Mouse (Mus musculus) frontal cortex, adult (tissue): ENCODE results near the gene Adamts5.

ENCODE experiments used
- ATAC-seq: cut with Nextera tagmentation; 2 replicates; pipeline ENCODE4 v1.9.2; 2017; ENCODE audit warnings: mild to moderate bottlenecking, moderate library complexity, mixed read lengths; ENCODE audit not compliant: low TSS enrichment

Adamts5 gene

DNA sequence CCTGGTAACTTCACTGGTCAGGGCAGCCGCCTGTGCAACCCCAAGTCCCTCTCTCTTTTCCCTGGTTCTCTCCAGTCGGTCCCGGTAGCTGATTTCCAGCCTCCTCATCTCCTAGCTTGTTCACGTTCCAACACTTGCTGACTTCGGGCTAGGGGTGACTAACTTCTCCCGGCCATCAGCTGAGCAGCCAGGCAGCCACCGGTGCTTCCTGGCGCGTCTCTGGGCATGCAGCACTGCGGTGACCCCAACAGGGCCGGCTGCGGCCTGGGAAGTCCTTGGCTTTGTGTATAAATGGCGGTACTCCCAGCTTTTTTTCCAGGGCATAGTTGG, at the start of gene Adamts5:
Gene Adamts5, minus strand, starts transcription at position 248 of the 330 bp plus-strand sequence.
- ATAC-seq: no peak; the same call in 1 of the 2 replicates

DNA sequence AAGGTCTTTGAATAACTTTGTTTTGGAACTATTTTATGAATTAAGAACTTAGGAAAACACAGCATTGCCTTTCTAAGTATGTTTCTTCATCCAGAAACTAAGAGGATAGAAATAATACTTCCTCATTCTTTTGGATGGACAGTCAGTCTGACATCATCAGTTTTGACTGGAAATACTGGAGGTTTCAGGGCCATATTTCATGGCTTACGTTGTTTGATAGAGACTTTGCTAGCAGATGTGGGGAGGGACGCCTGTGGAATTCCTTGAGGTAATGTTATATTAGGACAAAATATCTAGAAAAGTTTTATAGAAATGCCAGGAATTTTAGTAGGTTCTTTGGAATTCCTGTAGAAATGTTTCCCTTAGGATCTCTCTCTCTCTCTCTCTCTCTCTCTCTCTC, 48.7 kb upstream of the Adamts5 start:
- no peak for ATAC-seq

DNA sequence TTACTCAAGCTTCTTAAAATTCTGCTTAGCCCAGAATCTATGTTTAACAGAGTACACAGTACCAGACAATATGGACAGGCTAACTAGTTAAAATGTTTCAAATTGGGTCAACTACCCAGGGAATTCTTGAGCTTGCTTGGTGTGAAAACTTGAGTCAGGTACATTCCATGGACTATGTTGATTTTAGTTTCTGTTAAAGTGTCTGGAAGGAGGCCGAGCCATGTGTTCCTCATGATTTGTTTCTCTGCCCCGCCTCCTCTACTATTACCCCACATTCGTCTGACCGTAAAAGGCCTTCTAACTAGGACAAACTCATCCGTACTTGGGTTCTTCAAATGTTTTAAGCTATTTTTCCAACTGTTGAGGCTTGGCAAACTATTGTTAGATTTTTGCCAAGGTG, 24.4 kb upstream of the Adamts5 start:
- ATAC-seq: peak; percentile 65

DNA sequence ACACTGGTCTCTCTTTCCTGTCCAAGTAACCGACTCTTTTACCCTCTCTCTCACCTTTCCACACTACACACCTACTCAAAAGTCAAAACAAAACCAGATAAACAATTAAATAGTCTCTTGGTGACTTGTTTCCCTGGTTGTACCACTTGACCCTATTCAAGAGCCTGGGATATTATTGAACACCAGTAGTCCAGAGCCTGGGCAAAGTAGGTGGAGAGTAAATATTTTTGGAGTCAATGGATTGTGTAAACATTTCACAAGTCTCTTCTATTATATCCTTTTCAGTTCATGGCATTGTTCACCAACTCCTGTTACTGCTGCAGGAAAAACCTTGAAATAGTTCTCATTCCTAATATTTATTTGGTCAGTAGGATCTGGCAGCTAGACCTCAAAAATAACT, 20.8 kb upstream of the Adamts5 start:
- ATAC-seq: no peak

DNA sequence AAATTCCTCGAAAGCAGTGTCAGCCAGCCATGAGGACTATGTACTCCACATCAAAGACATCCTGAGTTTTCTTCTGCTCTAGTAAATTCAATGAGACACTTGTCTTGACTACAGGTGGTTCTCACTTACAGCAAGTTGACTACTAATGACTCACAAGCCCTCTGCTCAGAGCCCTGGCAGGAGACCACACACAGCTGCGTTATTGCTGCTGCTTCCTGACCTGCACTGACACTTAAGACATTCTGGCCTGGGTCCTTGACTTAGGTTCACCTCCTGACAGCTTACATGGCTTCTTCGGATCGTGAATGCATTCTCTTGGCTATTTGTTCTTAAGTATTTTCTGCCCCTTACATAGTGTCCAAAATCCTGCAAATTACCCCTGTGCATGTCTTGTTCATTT, 18.5 kb upstream of the Adamts5 start:
- ATAC-seq: no peak

DNA sequence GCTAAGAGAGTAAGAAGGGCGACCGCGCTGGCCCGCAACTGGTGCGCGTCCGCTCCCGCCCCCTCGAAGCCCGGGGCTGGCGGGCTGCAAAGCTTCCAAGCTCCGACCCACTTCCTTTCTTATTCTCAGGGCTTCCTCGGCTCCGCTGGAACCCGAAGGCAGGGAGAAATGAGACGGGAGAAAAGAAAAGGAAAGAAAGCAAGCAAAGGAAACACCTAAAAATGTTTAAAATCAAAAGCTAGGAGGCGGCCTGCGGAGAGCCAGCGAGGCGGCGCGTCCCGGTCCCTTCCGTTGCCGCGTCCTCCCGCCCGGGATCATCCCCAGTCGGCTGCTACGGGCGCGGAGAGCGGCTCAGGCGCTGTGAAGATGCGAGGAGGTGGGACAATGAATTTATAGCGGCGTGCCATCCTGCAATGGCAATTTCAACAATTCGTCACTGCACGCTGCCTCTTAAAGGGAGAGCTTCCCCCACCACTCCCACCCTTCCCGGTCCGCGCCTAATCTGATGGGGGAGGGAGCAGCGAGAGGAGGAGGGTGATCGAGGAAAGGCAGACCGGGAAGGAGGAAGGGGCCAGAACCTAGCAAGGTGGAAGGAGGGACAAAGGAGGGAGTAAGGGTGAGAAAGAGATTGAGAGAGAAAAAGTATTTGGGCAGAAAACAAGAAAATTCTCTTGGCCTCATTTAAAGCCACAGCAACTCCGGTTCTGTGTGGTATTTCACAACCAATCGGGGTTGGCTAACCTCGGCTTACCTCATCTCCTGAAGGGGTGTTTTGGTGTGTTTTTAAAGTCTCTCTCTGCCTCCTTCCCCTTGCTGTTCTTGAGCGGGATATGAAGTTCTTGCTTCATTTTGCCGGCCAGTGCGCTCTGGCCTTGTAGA, 687 bp downstream of the Adamts5 start:
- peak; percentile 75 for ATAC-seq

DNA sequence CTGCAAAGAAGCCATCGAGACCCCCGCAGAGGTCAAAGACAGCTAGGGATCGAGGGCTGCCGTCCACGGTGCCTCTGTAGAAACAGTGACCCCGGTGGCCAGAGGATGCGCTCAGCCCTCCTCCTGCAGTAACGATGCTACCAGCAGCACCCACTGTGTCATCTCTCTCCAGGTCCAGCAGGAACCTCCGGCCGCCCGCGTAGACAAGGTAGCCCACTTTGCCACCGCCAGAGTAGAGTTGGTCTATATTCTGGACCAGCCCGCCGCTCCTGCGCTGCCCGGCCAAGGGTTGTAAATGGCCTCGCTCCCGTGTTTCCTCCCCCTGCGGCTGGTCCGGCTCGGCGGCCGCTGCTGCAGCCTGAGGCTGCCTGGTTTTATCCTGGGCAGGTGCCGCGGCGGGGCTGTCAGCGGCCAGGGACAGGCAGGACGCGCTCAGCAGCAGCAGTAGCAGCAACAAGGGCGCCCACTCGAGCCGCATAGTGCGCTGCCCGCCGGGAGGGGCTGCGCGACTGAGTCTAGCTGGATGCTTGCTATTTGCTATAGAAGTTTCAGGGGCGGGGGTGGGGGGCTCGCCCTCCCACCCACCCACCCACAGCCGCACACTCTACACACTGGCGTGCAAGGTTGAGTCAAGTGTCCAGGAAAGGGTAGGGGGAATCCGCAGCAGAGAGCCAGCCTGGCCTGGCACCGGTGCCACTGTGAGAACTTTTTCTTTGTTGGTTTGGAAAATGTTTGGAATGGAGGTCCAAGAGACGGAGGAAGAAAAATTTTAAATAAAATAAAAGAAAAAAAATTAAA, 1.6 kb downstream of the Adamts5 start:
- 0 out of 2 replicates have a peak, but pooled peaks have one; percentile 15 for ATAC-seq

DNA sequence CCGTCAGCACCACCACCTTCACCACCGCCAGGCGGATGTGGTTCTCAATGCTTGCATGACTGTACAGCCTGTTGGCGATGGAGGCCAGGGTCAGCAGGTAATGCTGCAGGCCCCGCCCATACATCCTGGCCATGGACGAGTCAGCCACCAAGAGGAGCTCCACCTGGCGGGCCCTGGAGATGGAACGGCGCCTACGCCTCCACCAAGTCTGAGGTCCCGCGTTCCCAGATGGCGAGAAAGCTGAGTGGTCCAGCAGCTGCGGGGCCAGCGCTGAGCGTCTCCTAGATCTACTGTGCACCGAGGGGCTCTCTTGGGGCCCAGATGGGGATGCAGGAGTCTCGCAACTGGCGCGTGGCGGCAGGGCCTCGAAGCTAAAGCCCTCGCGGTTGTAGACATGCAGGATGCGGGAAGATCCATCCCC, 2.3 kb downstream of the Adamts5 start:
- ATAC-seq: peak; percentile 19; the same call in 1 of the 2 replicates

DNA sequence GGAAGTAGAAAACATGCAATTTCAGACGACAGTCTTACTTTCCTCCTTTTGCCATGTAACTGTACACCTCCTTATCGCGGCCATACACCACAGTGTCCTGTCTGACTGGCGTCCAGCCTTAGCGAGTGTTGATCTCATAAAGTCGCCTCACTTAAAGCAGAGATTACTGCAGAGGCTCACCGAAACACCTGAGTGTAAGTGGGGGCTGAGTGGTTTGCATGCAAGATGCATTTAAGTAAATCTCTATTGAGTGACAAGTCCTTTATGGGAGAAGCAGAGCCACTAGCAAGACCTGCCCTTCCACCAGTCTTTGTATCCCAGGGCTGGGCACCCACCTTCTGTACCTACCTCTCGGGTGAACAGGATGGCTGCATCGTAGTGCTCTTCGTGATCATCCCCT, 2.8 kb downstream of the Adamts5 start:
- no peak for ATAC-seq

DNA sequence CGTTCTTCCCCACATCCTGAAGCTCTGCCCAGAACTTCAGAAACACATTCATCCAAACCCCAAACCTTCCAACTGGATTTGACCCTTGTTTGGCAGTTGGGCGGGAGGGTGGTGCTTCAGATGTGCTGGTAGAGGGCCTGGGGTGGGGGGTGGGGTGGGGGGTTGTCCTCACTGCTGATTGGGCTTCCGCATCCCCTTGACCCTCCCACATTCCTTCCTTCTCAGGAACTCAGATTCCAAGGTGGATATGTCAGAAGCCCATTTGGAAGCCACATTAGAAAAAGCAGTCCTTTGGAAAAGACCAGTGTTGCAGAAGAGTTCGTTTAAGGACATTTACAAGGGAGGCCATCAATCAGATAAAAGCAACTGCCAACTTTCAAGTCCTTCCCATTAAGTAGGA, 3.2 kb downstream of the Adamts5 start:
- ATAC-seq: no peak

DNA sequence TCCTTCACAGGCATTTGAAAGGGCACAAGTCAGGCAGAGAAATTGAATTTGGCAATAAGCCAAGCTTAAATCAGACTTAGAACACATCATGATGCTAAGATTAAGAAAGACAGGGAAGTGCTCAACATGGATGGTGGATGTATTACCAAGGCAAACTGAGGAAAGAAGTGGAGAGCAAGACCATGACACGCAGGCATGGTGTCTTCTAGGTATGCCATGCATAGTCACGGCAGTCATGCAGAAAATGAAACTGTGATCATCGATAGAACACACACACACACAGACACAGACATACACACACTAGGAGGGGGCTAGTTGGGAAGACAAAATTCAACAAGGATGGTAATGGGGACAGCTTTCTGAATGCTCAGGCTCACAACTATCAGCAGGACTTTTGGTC, 3.8 kb downstream of the Adamts5 start:
- ATAC-seq: no peak

DNA sequence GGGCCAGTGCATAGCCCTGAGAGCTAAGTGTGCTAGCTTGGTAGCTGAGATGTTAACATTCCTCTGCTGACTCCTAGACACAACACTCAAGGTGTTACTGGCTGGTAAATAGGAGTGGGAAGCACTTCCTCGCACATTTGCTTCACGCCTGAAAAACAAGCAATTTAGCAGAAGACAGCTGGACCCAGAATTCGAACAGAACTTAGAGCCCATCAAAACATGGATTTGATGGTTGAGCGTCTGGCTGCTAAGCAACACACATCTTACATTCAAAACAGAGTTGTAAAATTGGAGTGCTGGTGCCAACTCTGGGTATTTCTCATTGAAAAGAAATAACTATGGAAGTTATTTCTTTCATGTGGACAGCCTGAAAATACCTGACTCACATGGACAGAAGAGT, 5.7 kb downstream of the Adamts5 start:
- no peak for ATAC-seq

DNA sequence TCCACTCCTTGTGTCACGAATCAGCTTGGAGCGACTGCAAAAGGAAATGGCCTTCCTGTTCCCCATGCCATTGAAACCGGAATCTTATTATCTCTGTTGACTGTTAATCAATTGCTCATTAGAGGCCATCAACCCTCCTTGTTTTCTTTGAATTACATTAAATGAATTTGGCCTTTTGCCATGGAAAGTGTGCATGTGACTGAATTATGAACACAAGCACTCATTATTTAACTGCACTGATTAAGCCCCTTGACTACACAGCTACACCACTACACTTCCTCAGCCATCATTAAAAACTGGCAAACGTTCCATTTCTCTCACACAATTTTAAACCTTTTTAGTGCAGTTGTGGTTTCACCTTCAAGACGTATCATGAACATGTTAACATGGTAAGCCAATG, 11.8 kb downstream of the Adamts5 start:
- ATAC-seq: no peak

DNA sequence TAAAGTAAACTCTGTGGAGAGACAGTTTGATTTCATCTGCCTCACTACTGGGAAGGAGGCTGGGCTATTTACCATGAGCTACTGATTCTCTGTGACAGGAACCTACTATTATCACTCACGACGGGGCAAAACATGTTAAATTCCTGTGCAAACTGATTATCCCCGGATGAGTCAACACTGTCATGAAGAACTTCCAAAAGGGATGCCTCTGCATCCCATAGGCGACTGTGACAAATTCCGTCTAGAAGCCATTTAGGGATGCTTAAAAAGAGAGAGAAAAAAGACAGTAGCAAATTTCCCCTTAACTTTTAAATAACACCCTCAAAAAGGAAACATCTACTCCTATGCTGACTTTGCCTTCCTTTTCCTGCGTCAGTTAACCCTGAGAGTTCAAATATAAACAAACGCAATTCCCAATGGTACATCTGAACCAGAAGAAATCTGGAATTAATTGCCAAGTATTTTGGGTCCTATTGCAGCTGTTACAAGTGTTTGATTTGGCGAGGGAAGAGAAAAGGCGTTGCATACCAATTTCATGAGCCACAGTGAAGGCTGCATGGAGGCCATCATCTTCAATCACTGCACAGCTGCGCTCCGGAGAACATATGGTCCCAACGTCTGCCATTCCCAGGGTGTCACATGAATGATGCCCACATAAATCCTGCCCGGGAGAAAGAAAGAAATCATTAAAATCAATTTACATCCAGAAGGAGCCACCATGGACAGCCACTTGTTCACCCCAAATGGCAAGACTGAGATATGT, 14.2 kb downstream of the Adamts5 start:
- ATAC-seq: peak; percentile 95

DNA sequence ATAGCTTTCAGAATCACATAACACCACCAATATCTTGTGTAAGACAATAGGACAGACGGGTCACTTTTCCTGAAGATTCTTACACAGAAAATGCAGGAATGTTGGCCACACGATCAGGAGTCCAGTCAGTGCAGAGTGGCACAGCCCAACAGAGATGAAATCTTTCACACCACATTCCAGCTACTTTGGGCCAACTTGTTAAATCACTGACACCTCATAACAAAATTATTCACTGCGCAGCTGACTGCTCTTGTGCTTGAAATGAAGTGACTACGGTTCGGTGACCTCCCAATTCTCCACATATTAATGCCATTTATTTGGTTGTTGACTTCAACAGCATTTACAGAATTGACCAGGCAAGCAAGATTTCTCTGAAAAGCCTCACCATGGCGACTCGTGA, 22.6 kb downstream of the Adamts5 start:
- no peak for ATAC-seq

DNA sequence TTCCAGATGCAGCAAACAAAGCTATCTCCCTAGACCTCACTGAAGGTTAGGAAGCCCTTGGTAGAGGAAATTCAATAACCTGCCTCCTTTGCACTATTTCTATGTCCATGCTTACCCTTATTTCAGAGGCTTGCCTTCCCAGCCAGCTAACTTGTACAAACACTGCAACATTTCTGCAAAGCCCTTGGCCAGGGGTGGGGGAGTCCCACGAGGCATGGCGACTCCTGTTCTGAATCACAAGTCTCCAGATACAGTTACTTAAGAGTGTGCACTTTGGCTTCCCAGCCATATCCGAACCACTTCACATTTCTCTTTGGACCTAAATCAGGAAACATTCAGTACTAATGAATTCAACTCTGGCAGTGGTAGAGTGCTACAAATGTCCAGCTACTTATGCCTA, 27.5 kb downstream of the Adamts5 start:
- no peak for ATAC-seq

DNA sequence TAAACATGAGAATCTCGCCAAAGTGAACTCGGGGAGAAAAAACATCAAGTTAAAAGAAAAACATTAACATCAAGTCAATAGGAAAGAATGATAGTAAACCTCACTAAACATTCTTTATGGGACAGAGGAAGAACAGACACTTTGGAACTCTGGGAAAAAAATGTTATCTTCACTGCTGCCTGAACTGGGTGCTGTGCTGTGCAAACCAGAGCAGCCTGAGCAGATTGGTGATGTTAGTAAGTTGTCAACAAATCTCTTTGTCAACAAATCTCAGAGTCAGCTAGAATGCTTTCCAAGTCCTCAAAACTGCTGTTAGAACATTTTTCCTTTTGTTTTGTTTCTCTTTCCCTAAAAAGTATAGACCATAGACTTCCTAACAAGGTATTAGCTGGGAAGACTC, 29.7 kb downstream of the Adamts5 start:
- no peak for ATAC-seq

DNA sequence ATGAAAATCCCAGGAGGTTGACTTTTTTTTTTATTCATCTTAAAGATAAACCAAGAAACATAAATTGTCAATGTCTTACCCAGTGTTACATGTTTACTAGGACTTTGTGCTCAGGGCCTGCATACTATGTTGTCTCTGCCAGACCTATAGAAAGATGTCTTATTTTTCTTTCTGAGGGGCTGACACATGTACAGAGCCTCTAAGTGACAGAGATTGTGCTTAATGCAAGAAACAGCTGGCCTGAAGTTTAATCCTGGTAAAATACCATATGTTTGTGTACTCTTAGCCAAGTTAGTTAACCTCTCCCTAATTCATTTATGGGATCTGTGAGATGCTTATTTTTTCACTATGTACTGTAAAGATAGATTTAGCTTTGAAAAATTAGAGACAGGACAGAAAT, 30.4 kb downstream of the Adamts5 start:
- ATAC-seq: no peak

DNA sequence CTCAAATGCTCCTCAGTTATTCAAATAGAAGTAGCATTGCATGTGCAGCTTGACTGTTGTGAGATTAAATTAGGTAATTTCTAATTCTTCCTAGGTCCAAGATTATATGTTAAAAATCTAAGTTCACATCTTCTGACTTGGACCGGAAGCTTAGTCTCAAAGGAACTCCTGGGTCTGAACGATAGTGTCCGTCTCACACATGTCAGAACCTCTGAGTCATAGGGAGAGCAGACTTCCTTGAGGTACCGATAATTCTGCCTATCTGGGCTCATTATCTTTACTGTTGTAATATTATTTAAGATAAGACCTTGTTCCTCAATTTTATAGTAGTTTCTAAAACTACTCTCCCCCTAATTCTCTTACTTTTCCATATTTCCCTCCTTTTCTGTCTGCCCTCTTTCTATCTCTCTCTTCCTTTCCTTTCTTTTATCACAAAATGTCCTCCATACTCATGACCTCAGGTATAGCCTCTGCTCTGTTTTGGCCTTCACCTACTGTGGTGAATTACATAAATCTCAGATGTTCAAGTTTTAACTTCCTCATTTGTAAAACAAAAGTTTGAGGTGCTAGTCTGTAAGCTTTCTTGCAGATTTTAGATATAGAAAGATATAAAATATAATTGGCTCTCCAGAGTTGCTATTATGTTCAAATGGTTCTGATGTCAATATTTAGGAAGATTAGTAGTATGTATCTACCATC, 36.8 kb downstream of the Adamts5 start:
- no peak for ATAC-seq

DNA sequence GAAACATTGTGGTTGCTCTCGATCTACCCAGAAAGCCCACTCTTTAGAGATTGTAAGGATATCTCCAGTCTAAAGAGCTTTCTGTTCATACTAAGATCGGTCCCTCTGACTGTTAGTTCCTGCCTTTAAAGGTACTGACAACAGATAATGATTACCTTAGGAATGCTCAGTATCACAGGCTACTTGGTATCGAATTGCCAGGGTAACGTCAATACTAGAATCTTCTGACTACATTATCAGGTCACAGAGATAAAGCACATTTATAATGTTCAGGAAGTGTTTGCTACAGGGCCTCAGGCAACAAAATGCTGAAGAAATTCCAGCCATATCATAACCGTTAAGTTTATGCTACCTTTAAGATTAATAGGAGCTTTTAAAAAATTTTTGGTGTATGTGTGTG, 47.1 kb downstream of the Adamts5 start:
- ATAC-seq: no peak

DNA sequence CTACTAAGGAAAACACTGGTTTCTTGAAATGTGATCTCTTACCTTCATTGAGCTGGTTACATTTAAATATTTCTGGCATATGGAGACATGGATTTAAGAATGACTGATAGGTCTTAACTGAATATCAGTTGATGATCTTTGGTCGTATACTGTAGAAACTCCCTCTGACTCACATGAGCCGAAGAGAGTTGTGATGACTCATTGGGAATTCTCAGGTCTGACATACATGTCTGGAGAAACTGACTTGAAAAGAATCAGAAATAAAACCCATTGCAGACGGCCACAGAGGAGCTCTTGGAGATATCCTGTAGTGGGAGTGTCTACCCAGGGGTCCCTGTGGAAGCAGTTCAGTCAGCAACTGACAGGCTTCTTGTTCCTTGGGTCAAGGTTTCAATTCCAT, 74.6 kb downstream of the Adamts5 start:
- no peak for ATAC-seq
